Mouse (Mus musculus): Measurements from ENCODE around the gene Mrtfa.
"Not testable (repeated sequence)": the region's sequence is repeated elsewhere in the genome, so short reads cannot be mapped to it uniquely, and the experiment has no call there.

Gene Mrtfa

DNA sequence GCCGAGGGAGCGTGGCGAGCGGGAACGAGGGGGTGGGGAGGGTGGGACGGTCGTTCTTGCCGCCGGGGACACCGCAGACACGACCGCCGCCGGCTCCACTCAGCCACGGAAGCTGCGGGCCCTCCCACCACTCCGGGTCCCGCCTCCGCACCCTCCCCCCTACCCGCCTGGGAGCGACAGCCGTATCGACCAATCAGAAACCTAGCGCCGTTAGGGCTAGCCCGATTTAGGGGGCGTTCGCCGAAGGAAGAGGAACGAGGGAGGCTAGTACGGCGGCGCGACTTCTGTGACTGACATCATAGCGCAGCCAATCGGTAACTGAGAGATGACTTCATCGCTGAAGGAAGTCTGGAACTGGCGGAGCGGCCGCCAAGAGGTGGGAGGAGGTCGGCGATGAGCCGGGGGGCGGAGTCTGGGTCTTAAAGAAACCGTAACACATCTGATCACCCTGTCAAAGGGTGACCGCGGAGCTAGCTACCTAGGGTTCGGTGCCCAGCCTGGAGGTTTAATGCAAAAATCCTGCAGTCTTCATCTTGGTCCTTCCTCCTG lies at the start of gene Mrtfa:
Gene Mrtfa, minus strand, starts transcription at position 128 of the 549 bp plus-strand sequence.
- DNase-seq (ENCODE audit: low spot score in 2 of 2): peak; percentile 99 to 100

DNA sequence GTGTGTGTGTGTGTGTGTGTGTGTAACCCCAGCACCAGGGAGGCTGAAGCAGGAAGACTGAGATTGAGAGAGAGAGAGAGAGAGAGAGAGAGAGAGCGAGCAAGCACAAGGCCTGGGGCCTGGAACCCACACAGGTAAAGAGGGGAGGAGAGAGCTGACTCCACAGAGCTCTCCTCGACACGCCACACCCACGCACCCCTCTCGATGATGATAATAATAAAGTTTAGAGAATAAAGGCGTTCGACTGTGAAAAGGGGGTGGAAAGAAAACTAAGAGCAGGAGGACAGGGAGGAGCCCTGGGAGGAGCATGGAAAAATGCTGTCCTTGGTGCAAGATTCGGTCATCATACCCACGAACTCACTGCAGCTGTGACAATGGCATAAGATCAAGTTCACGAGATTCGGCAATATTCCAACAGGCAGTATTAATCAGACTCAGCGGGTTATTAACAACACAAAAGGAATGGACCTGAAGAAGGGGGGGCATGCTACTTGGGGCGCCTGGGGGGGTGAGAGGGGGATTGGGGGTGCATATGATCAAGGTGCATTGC lies 49.3 kb upstream of the Mrtfa start:
- peak in 1 of 2 experiments; percentile 16 for DNase-seq (ENCODE audit: low spot score in 2 of 2)

DNA sequence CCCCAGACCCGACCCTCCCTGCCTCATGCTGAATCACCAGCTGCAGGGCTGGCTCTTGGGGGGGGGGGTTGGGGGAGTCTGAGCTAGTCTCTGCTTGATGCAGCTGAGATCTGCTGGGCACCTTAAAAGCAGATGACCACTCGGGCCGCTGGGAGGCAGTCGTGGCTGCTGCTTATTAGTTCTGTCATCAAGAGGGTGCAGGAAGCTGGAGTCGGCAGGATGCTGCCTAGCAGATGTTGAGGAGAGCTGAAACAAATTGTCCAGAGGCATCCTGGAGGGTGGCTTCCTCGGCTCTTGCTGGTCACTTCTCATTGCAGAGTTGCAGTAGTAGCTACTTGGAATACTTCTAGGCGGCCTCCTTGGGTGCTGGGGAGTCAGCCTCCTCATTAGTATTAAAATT lies 48.7 kb upstream of the Mrtfa start:
- DNase-seq (ENCODE audit: low spot score in 2 of 2): peak in 1 of 2 experiments; percentile 43

DNA sequence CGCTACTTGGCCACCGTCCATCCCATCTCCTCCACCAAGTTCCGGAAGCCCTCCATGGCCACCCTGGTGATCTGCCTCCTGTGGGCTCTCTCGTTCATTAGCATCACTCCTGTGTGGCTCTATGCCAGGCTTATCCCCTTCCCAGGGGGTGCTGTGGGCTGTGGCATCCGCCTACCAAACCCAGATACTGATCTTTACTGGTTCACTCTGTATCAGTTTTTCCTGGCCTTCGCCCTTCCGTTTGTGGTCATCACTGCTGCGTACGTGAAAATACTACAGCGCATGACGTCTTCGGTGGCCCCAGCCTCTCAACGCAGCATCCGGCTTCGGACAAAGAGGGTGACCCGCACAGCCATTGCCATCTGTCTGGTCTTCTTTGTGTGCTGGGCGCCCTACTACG lies 46.9 kb upstream of the Mrtfa start:
- DNase-seq (ENCODE audit: low spot score in 2 of 2): no peak

DNA sequence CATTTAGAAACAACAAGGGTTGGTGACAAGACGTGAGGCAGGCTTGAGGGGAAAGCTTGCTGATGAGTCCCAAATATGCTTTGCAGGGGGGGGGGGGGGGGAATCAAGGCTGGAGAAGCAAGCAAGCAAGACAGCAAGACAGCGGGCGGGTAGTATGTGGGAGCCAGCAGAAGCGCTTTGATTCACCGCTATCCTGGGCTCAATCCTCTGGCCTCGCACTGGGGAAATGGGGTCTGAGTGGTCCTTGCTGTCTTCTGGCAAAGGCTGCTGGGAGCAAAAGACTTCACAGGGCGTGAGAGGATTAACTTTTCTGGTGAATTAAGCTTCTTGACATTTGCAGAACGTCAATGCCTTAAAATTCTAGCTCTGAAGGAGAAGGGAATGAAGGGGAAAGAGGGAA lies 45.5 kb upstream of the Mrtfa start:
- peak in 1 of 2 experiments; percentile 17 for DNase-seq (ENCODE audit: low spot score in 2 of 2)

DNA sequence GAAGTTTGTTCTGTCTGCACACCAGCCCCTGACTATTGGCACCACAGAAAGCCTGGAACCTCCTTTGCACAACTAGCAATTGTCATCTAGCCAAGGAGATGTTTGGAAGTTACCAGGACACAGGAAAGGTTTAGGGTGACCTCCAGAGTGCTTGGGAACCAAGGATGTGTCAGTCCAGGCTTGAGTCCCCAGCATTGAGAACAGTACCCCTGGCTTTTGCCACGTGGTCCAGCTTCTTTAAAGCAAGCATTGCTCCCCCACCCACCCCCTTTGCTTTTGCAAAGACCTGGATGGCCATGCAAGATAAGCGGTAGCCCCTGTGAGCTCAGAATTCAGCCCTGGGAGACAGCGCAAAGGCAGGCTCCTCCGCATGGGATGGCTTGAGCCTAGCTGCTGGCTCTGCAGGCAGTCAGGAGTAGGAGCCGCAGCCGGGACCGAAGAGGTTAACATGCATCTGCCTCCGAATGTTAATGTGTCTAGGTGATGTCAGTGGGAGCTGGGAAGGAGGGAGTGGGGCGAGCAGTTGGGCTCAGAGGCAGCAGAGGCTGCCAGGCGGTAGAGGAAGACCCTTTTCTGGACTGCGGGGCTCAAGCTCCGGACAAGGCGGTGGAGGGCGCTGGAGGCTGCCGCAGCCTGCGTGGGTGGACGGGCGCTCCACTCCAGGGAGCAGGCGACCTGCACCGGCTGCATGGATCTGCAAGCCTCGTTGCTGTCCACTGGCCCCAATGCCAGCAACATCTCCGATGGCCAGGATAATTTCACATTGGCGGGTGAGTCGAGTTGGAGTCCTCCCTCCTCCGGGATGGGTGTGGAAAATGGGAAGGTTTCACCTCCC lies 44.7 kb upstream of the Mrtfa start, which contains the start of gene Mchr1:
Gene Mchr1, plus strand, starts transcription at position 414 of the 835 bp plus-strand sequence.
- peak; percentile 70 to 80 for DNase-seq (ENCODE audit: low spot score in 2 of 2)

DNA sequence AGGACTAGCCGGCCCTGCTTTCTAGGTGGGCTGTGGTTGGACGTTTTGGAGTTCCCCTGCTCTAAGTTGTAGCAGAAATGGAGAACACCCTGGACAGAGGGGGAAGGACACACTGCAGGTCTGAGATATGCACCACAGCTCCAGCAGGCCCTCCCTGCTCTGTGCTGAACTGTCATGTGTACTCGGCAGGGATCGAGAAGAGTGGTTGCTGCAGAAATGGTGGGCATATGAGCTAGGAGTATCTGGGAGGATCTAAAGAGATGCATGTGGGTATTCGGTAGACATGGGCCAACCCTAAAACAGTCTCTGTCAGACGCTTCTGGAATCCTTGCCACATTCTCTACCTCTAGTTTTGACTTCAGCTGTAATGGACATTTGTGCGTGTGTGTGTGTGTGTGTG lies 40.8 kb upstream of the Mrtfa start:
- DNase-seq (ENCODE audit: low spot score in 2 of 2): no peak

DNA sequence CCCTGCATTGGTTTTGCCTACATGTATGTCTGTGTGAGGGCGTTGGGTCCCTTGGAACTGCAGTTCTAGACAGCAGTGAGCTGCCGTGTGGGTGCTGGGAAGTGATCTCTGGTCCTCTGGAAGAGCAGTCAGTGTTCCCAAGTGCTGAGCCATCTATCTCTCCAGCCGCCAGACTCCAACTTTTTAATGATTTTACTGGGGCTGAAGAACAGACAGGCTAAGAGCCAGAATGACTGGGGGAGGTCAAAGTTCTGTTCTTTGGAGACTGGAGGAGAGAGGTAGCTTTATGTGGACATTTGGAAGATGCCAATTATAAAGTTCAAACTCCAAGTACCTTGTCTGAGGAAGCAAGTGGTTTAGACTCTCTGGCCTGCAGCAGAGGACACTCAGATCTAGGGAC lies 39.2 kb upstream of the Mrtfa start:
- DNase-seq (ENCODE audit: low spot score in 2 of 2): no peak

DNA sequence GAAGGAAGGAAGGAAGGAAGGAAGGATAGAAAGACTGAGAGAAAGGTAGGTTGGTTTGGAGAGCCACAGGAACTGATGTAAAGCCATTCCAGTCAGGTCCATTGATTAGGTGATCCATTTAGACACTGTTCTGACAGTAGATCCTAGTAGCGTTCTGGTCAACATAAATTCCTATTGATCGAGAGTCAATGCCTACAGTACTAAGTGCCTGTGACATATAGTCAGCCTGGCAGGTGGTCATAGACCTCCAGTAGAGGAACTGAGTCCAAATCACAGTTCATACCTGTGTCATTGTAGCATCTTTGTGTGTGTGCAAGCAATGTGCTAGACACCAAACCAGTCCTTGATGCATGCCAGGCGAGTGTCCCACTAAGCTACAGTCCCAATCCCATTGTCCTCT lies 37.7 kb upstream of the Mrtfa start:
- no peak for DNase-seq (ENCODE audit: low spot score in 2 of 2)

DNA sequence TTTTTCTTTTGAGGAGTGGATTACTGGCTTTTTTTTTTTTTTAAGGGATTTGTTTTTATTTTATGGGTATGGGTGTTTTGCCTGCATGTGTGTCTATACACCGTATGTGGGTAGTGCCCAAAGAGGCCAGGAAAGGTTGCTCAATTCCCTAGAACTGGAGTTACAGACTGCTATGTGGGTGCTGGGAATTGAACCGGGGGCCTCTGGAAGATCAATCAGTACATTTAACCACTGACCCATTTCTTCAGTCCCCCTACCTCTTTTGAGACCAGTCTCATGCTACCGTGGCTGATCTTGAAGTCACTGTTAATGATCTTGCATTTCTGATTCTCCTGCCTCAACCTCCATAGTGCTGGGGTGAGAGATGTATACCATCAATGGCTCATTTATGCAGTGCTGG lies 36.7 kb upstream of the Mrtfa start:
- no peak for DNase-seq (ENCODE audit: low spot score in 2 of 2)

DNA sequence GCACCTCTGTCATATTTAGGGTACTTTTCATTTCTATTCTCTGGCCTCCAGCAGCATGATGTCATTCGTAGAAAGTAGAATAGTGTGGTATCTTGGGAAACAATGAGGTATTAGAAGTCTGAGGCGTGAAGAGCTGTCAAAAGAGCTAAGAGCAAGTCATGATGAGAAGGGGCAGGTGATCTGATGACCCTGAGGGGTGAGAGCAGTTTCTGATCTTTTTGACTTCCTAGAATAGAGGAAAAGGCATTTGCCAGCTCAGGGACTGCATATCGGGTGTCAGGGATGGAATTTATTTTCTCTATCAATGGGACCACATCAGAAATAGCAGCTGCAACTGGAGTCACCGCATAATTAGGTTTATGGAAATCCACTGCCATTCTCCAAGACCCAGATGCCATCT lies 36.2 kb upstream of the Mrtfa start:
- DNase-seq (ENCODE audit: low spot score in 2 of 2): no peak

DNA sequence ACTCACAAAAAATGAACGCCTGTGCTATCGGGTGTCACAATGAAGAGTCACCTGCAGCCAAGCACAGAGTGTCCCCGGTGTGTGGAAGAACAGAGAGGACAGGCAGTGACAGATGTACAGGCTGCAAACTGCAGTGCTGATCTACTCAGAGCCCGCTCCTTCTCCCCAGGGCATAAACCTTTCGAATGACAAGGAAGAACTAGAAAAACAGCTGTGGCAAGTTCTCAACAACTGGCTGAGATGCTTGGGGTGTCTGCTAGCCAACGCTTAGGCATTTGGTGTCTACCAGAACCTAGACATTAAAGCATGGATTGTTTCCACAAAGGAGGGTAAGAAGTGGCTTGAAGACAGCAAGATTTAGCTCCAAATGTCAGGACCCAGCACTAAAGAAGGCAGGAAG lies 35.2 kb upstream of the Mrtfa start:
- no peak for DNase-seq (ENCODE audit: low spot score in 2 of 2)

DNA sequence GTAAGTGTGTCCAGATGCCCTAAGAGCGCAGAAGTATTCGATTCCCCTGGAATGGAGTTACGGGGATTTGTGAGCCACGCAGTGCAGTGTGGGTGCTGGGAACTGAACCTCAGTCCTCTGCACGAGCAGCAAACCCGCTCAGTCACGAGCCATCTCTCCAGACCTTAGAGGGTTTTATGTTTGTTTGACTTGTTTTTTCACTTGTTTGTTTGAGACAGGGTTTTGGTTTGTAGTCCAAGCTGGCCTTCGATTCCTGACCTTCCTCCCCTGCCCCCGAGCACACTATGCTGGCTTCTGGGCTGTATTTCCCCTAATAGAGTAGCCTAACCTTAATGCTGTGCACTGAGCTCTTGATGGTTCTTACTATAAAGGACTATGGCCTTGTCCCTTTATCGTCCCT lies 34.5 kb upstream of the Mrtfa start:
- DNase-seq (ENCODE audit: low spot score in 2 of 2): no peak

DNA sequence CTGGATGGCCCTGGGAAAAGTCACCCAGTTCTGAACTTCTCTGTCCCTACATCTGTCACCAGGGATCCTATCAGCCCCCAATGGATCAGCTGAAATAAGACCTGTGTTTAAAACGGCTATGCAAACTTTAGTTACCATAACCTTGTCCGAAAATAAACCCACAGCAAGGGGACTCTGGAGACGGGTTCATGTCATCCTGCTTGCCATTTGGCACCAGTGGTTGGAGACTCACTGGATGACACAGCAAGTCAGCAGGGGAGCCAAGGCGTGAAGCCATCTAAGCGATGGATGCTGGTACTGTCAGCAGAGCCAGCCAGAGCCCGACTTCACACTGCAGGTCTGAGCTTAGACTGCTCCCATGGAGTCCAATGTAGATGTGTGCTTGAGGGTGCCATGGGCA lies 30.9 kb upstream of the Mrtfa start:
- no peak for DNase-seq (ENCODE audit: low spot score in 2 of 2)

DNA sequence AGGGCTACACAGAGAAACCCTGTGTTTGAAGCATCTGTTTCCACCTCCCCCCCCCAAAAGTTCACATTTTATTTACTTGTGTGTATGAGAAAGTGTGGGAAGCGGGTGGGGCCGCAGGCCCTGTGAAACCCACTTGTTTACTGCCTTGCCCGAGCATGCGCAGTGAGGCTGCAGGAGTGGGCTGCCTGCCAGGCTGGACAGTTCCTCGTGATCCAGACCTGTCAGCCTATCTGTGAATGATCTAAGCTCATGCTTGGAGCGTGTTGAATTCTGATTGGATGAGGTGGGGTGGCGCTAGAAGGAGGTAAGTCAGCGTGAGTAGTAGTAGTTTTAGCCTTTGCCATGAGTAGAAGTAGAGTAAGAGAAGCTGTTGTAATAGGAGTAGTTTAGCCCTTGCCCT lies 29.5 kb upstream of the Mrtfa start:
- not testable (repeated sequence) for DNase-seq (ENCODE audit: low spot score in 2 of 2)

DNA sequence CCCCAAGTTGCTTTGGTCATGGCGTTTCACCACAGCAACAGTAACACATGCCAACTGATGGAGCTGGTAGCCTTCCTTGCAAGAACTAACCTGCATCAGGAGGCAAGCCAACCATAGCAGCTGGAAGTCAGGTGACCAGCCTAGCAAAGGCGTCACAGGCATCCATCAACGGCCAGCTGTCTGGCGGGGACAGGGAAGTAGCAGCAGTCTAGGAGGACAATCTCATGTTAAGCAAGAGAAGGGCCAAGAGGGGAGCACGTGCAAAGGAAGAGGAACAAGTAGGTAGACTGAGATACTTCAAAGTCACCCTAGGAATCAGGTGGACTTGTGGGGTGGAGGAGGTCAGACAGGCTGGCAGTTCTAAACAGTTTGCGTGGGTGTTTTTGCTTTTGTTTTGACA lies 28.5 kb upstream of the Mrtfa start:
- DNase-seq (ENCODE audit: low spot score in 2 of 2): no peak

DNA sequence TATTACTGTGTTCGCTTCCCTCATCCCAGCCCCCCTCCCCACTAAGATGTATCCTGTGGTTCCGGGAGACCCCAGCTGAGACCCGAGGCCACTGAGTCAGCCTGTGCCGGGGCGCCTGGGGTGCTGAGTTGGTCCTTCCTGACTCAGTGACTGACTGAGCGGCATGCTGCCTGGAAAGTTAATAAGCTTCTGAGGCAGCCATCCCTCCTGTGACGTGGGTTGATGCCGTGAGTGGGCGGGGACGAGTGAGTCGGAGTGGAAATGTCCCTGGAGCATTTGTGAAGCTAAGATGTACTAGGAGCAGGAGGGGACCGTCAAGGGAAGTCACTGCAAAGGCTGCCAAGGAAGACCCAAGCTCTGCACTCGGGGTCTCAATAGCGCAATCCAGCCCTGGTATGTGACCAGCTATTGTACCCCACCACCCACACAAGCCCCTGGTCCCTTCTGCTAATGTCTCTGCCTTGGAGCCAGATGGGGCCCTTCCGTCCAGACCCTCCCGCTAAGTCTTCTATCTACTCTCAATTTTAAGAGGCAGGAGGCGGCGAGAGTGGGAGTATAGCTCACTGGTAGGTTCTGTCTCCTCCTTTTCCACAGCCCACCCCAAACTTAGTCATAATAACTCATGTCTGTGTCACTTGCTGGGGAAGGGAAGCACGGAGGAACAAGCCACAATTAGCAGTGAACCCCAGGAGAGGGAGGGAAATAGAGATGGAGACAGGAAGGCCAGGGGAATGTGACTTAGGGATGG lies 26.5 kb upstream of the Mrtfa start:
- peak; percentile 75 to 76 for DNase-seq (ENCODE audit: low spot score in 2 of 2)

DNA sequence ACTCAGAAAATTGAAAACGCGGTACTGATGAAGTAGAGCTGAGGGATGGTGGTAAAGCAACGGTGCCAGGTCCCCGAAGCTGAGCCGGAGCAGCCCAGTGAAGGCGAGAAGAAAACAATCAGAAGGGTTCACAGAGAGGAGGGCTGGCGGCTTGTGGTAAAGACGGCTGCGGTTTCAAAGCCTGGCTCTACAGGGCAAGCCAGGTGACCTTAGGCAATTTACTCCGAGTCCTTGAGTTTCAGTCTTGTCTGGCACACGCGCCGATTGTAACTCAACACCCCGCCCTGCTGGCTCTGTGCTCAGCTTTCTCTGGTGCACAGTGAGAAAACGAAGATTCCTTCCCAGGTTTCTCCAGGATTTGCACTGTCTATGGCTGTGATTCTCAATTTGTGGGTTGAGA lies 22.4 kb upstream of the Mrtfa start:
- DNase-seq (ENCODE audit: low spot score in 2 of 2): no peak

DNA sequence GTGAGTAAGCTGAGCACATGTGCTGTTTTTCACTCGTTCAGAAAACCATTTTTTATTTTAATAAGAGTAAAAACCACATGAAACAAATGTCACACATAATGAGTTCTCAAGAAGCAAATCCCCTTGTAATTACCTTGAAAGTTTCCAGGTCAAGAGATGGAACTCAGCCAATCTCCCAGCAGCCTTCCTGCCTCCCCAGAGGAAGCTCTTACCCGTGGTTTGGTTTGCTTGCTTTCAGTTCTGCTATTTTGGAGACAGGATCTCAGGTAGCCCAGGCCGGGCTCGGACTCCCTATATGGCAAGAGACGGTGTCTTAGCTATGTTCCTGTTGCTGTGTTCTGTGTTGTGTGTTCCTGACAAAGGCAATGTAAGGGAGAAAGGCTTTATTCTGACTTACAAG lies 19.9 kb upstream of the Mrtfa start:
- no peak for DNase-seq (ENCODE audit: low spot score in 2 of 2)

DNA sequence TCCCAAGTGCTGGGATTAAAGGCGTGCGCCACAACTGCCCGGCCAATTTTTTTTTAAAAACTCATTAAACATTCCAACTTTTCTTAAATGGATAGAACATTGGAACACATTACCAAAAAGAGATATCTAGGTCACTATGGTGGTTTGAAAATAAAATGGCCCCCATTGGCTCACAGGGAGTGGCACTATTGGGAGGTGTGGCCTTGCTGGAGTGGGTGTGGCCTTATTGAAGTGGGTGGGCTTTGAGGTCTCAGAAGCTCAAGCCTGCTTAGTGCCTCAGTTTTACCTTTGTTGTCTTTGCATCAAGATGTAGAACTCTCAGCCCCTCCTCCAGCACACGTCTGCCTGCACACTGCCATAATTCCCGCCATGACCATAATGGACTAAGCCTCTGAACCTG lies 11.9 kb upstream of the Mrtfa start:
- no peak for DNase-seq (ENCODE audit: low spot score in 2 of 2)

DNA sequence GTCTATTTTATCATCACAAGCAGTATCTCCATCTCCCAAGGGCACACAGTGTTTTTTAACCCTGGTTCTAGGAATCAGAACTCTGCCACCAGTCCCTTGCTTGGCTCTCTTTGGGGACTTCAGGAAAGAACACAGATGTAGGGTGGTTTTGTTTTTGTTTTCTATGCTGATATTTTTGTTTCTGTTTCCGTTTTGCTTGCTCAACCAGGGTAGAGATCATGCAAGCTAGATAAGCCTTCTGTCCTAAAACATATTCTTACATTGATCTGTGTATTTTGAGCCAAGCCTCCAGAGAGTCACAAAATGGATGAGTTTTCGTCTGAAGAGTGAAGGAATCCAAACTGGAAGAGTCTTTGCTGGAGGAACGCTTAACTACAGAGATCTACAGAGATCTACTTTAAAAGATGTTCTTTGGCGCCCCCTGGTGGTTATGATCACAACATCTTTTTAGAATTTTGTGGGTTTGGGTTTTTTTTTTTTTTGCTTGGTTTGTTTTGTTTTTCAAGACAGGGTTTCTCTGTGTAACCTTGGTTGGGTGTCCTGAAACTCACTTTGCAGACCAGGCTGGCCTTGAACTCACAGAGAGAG lies 8.9 kb upstream of the Mrtfa start:
- peak; percentile 35 to 75 for DNase-seq (ENCODE audit: low spot score in 2 of 2)

DNA sequence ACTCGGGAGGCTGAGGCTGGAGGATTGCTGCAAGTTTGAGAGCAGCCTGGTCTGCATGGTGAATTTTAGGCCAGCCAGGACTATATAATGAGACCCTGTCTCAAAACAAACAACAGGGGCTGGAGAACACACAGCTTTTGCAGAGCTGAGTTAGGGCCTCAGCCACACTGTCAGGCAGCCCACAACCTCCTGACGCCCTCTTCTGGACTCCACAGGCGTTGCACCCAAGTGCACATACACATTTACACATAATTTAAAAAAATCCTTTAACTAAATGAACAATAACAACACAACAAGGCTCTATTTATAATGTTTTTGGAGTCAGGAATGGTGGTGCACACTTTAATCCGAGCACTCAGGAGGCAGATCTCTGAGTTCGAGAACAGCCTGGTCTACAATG lies 7.9 kb upstream of the Mrtfa start:
- DNase-seq (ENCODE audit: low spot score in 2 of 2): no peak

Data from frontal cortex, postnatal 36 days (tissue).